8 mouse cellular contexts compared by ENCODE assay signal in genomic region chr6:113761644-113762043, GRCm38 (mm10). TPM values are rescaled to one million over a fixed set of nuclear protein-coding genes. Genes with fewer than 3 reads are reported as not detected.
A peak's percentile ranks its signal among the peaks of the same experiment; 100 is the strongest.
DNase-seq lines count a peak whose midpoint lies in the region.

No protein-coding gene starts in this region.

- intact Hi-C loops in gastrocnemius, postnatal 14 days (cut with DNase I; ENCODE audit: low total_unique reads): loop anchor here (5.0 kb wide), 1 partner anchor 311 kb away; no protein-coding TSS in a partner anchor

- peak; percentile 65 for DNase-seq in gastrocnemius, adult 18-20 months (ENCODE audit: low spot score)
- no peak for DNase-seq in gastrocnemius, postnatal 25 days
- peak; percentile 67 for DNase-seq in WW6 (ENCODE audit: low read depth, low spot score)
- peak; percentile 69 to 77 for DNase-seq in cerebellum, postnatal 25 days
- DNase-seq in gastrocnemius, postnatal 14 days: peak; percentile 34
- peak; percentile 71 for DNase-seq in kidney, postnatal 14 days
- peak; percentile 72 for DNase-seq in lung, postnatal 10 days
- peak; percentile 92 for DNase-seq in retina, embryonic 14.5 days (ENCODE audit: low spot score)

RNA-seq across cellular contexts. Expression of gene Sec13, which starts 21.1 kb away (rescaled TPM):
- 10 to 100 TPM; 64.7 to 66.4 TPM for total RNA-seq in gastrocnemius, adult 18-20 months (2021)
- total RNA-seq in gastrocnemius, postnatal 25 days (2021): 10 to 100 TPM; 62.4 to 67.2 TPM
- 10 to 100 TPM; 68.9 to 78.7 TPM for total RNA-seq in gastrocnemius, postnatal 14 days (2021)

RNA-seq across cellular contexts. Expression of gene Ghrl, which starts 42.0 kb away (rescaled TPM):
- total RNA-seq in gastrocnemius, adult 18-20 months (2021): not detected
- total RNA-seq in gastrocnemius, postnatal 25 days (2021): not detected
- total RNA-seq in gastrocnemius, postnatal 14 days (2021): under 1 TPM in 1 of 2 experiments, not detected in 1; 0.37 TPM
